Mouse (Mus musculus): ENCODE results near the gene Mcat. TPM values are rescaled to one million over a fixed set of nuclear protein-coding genes. Genes with fewer than 3 reads are reported as not detected.
A peak's percentile ranks its signal among the peaks of the same experiment; 100 is the strongest.

The Mcat gene
- polyA plus RNA-seq, 1 experiment from 2014 or later = 21.0 TPM

DNA sequence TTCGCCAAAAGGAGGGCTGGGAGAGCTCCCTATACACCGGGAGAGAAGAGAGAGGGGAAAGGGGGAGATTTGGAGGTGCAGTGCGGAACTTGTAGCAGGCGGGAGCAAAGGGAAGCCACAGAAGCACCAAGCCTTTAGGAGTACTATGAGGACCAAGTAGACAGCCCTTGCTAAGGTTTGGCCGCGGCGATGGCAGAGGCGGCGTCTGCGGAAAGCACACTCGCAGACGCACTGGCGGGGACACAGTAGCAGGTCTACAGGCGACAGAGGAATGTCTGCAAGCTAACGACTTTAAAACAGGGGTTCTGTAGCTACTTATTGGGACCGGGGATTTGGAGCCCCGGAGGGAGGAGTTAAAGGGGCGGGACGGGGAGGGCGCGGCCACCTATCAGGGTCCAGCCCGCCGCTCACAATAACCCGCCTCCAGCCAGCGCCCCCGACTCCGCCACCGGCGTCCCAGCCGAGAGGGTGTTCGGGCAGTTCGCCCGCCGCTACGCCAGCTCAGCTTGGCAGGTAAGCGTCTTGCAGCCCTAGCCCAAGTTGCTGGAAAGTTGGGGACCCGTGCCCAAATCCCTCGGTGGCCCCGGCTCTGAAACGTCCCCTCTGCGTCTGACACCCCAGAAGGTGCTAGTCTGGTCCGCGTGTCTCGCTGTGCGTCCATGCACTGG lies 37.0 kb downstream of the Mcat start, which contains the start of gene Bik:
TSS of gene Bik (plus strand) at position 439 of the 668 bp plus-strand sequence.
- Histone ChIP-seq H3K9me3 (replicated peaks) (no peaks in the 10 kb centered on the region), H3K9ac (peak within 1 kb of the TSS; percentile 61), H3K27me3 (peaks cover 87% of the 10 kb centered on the region), H3K4me2 (peak within 1 kb of the TSS; percentile 85), H3K36me3 (no peaks in the 10 kb centered on the region), H3K27ac (no peak within 1 kb of the TSS), H3K4me1 (replicated peaks) (peaks cover 42% of the 10 kb centered on the region), H3K4me3 (replicated peaks) (peak within 1 kb of the TSS; percentile 60)
- peak; percentile 65 for ATAC-seq (ENCODE audit: low read depth)
- WGBS (ENCODE audit: insufficient replicate concordance) = 1% methylated on average over 45 of the region's 45 CpGs
- peak; percentile 41 for DNase-seq

DNA sequence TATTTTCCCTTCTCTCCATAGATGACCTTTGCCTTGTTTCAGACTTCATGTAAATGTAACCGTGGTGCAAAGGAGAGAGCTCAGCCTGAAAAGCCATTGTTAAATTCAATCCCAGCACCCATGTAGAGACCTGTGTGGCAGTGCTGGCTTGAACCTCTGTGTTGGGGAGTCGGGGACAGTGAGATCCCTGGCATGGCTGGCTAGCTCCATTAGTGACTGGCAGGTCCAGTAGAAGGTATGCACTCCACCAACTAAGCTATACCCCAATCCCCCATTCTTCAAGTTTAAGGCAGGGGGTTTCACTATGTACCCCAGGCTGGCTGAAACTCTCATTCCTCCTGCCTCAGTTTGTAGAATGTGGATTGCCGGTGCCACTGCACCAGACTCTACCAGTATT lies 39.3 kb downstream of the Mcat start:
- DNase-seq (no peak), ATAC-seq (ENCODE audit: low read depth) (no peak)
- Histone ChIP-seq H3K4me1 (replicated peaks) (peaks cover 34% of the 10 kb centered on the region), H3K4me3 (replicated peaks) (no peak overlapping the region), H3K9me3 (replicated peaks) (no peaks in the 10 kb centered on the region), H3K4me2 (no peak overlapping the region), H3K27me3 (peaks cover 73% of the 10 kb centered on the region), H3K27ac (no peak overlapping the region), H3K9ac (no peak overlapping the region), H3K36me3 (no peaks in the 10 kb centered on the region)
- WGBS (ENCODE audit: insufficient replicate concordance) = 73% methylated on average over 3 of the region's 3 CpGs

DNA sequence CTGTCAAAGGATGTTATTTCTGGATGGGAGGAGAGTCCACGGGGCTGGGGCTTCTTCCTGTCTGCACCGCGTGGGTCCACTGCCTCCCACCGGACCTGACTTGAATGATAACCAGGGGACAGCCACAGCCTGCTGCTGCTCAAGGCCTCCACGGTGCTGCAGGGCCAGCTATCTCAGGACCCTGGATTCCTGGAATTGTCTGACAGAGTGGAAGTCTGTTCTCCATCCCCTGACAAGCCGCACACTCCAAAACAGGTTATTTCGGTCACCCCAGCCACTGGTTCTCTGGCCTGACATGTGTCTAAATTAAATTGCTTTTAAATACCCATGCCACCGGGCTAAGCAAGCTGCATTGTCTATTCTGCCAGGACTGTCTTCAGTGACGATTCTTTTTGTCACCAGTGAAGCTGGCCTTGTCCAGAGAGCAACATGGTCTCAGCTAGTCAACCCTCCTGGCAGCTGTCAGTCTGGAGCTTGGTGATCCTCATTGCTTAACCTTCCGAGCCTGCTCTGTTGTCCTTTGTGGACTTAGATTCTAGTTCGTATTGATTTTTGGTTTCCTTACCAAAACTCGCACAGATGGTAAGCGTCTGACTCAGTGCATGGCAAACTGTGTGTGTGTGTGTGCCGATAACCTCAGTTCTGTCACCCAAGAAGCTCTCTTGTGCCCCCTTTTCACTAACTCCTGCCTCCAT lies 39.8 kb downstream of the Mcat start:
- ATAC-seq (ENCODE audit: low read depth) (no peak), DNase-seq (no peak)
- Histone ChIP-seq H3K4me2 (no peak overlapping the region), H3K9ac (no peak overlapping the region), H3K36me3 (no peaks in the 10 kb centered on the region), H3K27me3 (peaks cover 69% of the 10 kb centered on the region), H3K9me3 (replicated peaks) (no peaks in the 10 kb centered on the region), H3K4me3 (replicated peaks) (no peak overlapping the region), H3K27ac (no peak overlapping the region), H3K4me1 (replicated peaks) (peaks cover 34% of the 10 kb centered on the region)
- WGBS (ENCODE audit: insufficient replicate concordance) = 40% methylated on average over 14 of the region's 14 CpGs

DNA sequence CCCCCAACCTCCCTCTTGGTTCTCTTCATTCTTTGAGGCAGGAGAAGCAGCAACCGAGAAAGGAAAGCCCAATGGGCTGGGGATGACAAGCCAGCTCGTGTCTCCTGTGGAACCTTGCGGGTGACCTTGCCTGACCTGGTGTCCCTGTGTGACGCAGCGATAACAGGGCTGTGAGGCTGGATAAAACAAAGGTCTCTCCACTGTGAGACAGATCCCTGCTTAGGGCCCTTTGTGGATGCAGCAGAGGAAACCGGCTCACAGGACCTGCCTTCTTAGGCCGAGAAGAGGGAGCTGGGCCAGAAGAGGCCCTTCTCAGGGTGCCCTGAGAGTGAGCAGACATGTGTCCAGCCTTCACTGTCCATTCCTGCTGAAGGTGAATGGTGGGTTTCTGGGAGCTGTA lies 40.4 kb downstream of the Mcat start:
- ATAC-seq (ENCODE audit: low read depth) = no peak

DNA sequence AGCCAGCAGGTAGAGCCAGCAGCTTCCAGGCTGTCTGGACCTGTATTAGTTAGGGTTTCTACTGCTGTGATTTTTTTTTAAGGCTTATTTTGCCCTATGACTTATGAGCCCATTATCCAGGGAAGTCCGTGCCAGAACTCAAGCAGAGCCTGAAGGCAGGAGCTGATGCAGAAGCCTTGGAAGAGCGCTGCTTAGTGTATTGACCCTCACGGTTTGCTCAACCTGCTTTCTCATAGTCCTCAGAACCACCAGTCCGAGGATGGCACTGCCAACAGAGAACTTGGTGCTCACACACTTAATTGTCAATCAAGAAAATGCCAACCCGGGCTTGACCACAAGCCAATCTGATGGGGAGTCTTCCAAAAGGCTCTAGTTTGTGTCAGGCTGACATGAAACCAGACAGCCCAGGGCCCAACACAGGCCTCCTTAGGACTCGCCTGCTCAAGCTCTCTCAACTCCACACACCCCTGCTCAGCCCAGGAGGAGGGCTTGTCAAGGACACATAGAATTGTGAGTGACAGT lies 42.7 kb downstream of the Mcat start:
- WGBS (ENCODE audit: insufficient replicate concordance) = 69% methylated on average over 6 of the region's 6 CpGs

More for the DNA sequence above, 40.4 kb downstream of the Mcat start:
- H3K27ac ChIP-seq = no peak overlapping the region
- H3K4me2 ChIP-seq = no peak overlapping the region
- DNase-seq = no peak
- no peak overlapping the region for H3K4me3 ChIP-seq (replicated peaks)
- peaks cover 69% of the 10 kb centered on the region for H3K27me3 ChIP-seq
- peaks cover 34% of the 10 kb centered on the region for H3K4me1 ChIP-seq (replicated peaks)
- no peaks in the 10 kb centered on the region for H3K36me3 ChIP-seq
- no peaks in the 10 kb centered on the region for H3K9me3 ChIP-seq (replicated peaks)
- no peak overlapping the region for H3K9ac ChIP-seq
- 27% methylated on average over 7 of the region's 7 CpGs for WGBS (ENCODE audit: insufficient replicate concordance)

DNA sequence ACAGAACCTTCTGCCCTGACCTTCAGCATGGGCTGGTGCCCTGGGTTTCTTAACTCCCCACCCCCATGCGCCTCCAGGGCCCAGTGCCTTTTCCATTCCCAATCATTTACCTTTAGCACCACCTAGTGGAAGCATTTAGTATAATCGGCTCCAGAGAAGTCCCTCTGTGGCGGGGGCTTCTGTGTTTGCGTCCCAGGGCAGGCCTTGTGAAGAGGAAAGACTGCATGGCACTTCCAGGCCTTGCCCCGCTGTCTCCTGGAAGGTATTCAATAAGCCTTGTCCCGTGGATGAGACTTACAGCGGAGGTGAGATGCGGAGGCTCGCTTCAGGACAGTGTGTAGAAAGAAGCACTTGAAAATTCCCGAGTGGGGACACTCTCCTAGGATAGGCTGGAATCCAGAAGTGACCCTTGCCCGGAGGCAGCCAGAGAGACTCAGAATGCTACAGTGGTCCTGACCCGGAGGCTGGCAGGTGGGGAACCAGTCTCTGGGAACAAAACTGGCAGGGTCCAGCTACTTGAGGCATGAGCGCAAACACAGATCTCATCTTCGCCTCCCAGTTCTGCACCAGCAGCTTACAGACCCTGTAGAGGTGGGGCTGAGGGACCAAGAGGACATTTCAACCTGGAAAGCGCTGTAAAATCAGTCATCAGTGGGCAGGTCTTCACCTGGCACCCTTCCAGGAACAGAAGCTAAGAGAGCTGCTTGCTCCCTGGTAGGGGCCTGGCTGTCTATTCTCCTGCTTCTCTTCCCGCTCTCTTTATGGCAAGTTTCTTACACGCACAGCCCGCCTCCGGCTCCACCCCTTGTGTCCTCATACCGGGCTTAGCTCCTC lies 45.2 kb downstream of the Mcat start:
- DNase-seq = peak; percentile 40
- H3K9ac ChIP-seq = no peak overlapping the region

More for the DNA sequence above, 42.7 kb downstream of the Mcat start:
- Histone ChIP-seq H3K27me3 (peaks cover 46% of the 10 kb centered on the region), H3K27ac (no peak overlapping the region), H3K36me3 (no peaks in the 10 kb centered on the region), H3K9ac (no peak overlapping the region), H3K4me1 (replicated peaks) (peaks cover 18% of the 10 kb centered on the region), H3K4me2 (no peak overlapping the region), H3K9me3 (replicated peaks) (no peaks in the 10 kb centered on the region), H3K4me3 (replicated peaks) (no peak overlapping the region)
- ATAC-seq (ENCODE audit: low read depth) (no peak), DNase-seq (no peak)

DNA sequence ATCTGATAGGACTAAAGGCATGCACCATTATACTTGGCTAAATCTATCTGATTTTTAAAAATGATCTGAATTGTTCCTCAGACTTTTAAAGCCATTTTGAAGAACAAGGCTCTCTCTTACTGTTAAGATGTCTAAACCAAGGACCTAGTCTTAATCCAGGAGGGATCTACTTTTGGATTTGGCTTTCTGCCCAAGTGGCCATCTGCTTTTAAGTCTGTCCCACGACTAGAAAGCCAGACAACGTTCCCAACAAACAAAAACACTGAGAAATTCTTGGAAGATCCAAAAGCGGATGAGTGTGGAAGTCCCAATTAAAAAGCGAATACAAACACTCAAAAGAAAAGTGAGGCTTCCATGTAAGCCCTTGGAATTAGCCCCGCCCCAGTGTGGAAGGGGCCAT lies 48.6 kb downstream of the Mcat start:
- no peaks in the 10 kb centered on the region for H3K36me3 ChIP-seq
- H3K4me2 ChIP-seq = no peak overlapping the region
- H3K4me1 ChIP-seq (replicated peaks) = peaks cover 13% of the 10 kb centered on the region
- peaks cover 24% of the 10 kb centered on the region for H3K27me3 ChIP-seq
- no peak overlapping the region for H3K27ac ChIP-seq
- H3K9ac ChIP-seq = no peak overlapping the region
- ATAC-seq (ENCODE audit: low read depth) (no peak), DNase-seq (no peak)
- no peak overlapping the region for H3K4me3 ChIP-seq (replicated peaks)
- WGBS (ENCODE audit: insufficient replicate concordance) = 53% methylated on average over 5 of the region's 5 CpGs
- H3K9me3 ChIP-seq (replicated peaks) = no peaks in the 10 kb centered on the region

More for the DNA sequence above, 45.2 kb downstream of the Mcat start:
- Histone ChIP-seq H3K27ac (no peak overlapping the region), H3K4me2 (no peak overlapping the region), H3K36me3 (no peaks in the 10 kb centered on the region), H3K27me3 (peaks cover 28% of the 10 kb centered on the region), H3K4me3 (replicated peaks) (no peak overlapping the region), H3K4me1 (replicated peaks) (peaks cover 4% of the 10 kb centered on the region), H3K9me3 (replicated peaks) (no peaks in the 10 kb centered on the region)
- 36% methylated on average over 20 of the region's 20 CpGs for WGBS (ENCODE audit: insufficient replicate concordance)
- peak; percentile 50; the same call in 1 of the 2 replicates for ATAC-seq (ENCODE audit: low read depth)

DNA sequence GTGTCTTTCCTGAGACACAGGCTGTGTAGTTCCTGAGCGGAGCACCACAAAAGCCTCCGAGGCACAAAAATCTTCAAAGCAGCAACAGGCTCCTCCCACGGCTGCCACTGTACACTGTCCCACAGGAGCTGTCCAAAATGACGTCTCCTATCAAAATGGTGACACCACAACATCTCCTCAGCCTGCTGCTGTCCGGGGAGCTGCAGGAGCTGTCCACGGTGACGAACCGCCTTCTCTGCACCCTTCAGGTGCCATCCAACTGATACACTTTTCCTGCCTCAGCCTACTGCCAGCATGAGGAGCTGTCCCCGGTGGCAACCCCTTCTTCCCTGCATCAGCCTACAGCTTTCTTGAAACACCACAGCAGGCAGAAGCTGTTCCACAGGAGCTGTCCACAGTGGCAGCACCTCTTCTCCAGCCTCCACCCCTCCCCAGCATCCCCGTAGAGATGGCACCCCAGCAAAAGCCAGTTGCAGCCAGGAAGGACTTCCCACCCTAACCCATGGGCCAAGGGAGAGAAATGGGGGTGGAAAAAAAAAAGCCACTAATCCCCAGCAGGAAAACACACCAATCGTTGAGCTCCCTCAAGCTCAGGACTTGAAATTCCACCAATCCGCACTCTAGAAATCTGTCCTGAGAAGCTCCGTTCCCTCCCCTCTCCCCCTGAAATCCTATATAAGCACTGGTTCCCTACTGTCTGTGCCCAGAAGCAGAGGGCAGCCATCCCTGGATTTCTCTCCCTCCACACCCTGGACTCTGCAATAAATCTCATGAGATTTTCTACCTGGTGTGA lies 50.9 kb downstream of the Mcat start:
- H3K27me3 ChIP-seq = peaks cover 17% of the 10 kb centered on the region
- H3K36me3 ChIP-seq = no peaks in the 10 kb centered on the region
- no peaks in the 10 kb centered on the region for H3K9me3 ChIP-seq (replicated peaks)
- peaks cover 16% of the 10 kb centered on the region for H3K4me1 ChIP-seq (replicated peaks)
- H3K4me3 ChIP-seq (replicated peaks) = no peak overlapping the region
- H3K27ac ChIP-seq = no peak overlapping the region
- 47% methylated on average over 13 of the region's 13 CpGs for whole genome bisulfite sequencing (ENCODE audit: insufficient replicate concordance)
- ATAC-seq (ENCODE audit: low read depth) = no peak
- no peak overlapping the region for H3K4me2 ChIP-seq
- no peak for DNase-seq
- no peak overlapping the region for H3K9ac ChIP-seq

DNA sequence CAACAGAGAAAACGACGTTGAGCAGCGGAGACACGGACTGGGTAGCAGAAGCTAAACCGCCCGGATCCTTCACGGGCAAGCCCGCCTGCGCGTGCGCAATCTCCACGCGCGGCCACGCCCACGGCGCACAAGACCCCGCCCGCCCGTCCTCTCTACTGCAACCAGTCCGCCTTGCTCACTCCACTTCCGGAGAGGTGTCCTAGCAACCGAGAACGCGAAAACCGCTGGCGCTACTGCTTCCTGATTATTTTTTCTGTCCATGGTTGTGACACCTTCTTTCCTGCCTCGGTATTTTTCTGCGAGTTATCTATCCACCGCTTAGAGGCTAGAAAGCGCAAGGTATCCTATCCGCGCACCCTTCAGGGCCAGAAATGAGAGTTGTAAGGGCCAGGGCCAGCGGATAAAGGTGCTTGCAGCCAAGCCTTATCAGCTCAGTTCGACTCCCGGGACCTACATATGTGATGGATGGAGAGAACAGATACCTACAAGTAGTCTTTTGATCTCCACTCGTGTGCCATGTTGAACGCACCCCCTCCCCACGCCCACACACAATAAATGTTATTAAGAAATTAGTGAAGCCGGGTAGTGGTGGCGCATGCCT lies 52.7 kb downstream of the Mcat start, which contains the start of gene Ttll1:
TSS of gene Ttll1 (minus strand) at position 89 of the 601 bp plus-strand sequence.
- Histone ChIP-seq H3K36me3 (no peaks in the 10 kb centered on the region), H3K4me3 (replicated peaks) (peak within 1 kb of the TSS; percentile 65), H3K4me2 (peak within 1 kb of the TSS; percentile 94), H3K27me3 (peaks cover 17% of the 10 kb centered on the region), H3K9ac (peak within 1 kb of the TSS; percentile 68), H3K27ac (no peak within 1 kb of the TSS; the same call in 1 of the 2 replicates), H3K4me1 (replicated peaks) (peaks cover 16% of the 10 kb centered on the region), H3K9me3 (replicated peaks) (no peaks in the 10 kb centered on the region)
- DNase-seq = peak; percentile 92
- 6% methylated on average over 41 of the region's 41 CpGs for WGBS (ENCODE audit: insufficient replicate concordance)
- ATAC-seq (ENCODE audit: low read depth) = peak; percentile 95
